Mouse (Mus musculus) adrenal gland, postnatal 4 days (tissue): ENCODE measurements around the gene Dlgap1. TPM values are rescaled to one million over a fixed set of nuclear protein-coding genes. Genes with fewer than 3 reads are reported as not detected.

Experiments used
- DNase-seq, 2 experiments: peaks; one replicate each; pipeline ENCODE4 v3.0.0; 2021 to 2022; ENCODE audit warnings: low spot score in 2 of 2, mixed read lengths in 2 of 2
- total RNA-seq, 2 experiments: library from RNA; stranded (reverse); gene quantifications; 2 replicates each; pipeline ENCODE4 v1.2.3; 2021

The Dlgap1 gene
- total RNA-seq, 2 experiments from 2014 or later = 41.0 to 41.5 TPM

GRCm38 (mm10) chr17:70713470-70713869 is 744.6 kb downstream of the Dlgap1 start:
- no peak for DNase-seq

GRCm38 (mm10) chr17:70719684-70720324 is 750.9 kb downstream of the Dlgap1 start:
- DNase-seq = no peak

- DNase-seq = no peak
Observed at GRCm38 (mm10) chr17:70720766-70721165, 751.9 kb downstream of the Dlgap1 start.

- no peak for DNase-seq
Observed at GRCm38 (mm10) chr17:70722146-70722545, 753.3 kb downstream of the Dlgap1 start.

DNA sequence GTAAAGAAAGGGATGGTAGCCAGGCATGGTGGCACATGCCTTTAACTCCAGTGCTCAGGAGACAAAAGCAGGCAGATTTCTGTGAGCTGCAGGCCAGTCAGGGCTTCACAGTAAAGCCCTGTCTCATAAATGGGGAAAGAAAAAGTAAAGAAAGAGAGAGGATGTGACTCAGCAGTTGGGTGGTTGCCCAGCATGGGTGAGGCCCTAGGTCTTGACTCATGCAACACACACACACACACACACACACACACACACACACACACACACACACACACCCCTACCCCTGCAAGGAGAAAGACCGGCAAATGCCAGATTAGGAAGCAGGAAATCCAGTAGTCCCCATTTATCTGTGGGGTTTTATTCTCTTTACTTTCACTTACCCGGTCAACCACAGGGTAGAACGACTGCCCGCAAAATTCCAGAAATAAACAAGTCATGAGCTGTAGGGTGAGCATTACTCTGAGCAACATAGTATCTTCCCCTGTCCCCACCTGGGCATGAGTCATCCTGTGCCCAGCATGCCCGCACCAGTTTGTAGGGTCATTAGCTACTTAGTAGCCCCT is 759.9 kb downstream of the Dlgap1 start:
- DNase-seq = peak; percentile 55 to 72

DNA sequence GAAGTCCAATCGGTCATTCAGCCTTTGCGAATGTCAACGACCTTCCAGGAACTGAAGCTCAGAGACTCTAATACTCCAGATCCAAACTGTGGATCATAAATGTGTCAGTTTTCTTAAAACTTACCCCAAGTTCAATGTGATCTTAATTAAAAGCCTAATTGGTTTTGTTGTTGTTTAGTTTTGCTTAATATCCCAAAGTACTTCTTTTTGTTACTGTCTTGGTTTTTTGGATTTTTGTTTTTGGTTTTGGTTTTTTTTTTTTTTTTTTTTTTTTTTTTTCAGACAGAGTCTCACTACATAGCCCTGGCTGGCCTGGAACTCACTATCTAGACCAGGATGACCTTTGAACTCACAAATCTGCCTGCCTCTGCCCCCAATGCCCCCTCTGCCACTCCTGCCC is 765.9 kb downstream of the Dlgap1 start:
- no peak for DNase-seq

DNA sequence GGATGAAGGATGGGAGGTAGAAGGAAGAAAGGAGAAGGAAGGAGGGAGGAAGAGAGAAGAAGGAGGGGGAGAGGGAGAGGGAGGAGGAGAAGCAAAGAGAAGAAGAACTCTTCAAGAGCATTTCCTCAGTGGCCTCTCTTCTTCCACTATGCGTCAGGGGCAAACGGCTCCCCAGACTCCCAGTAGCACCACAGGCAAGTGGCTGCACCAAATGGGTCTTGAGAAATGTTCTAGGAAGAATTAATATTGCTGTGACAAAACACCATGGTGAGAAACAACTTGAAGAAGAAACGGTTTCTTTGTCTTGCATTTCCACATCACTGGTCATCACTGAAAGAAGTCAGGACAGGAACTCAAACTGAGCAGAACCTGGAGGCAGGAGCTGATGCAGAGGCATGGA is 766.5 kb downstream of the Dlgap1 start:
- DNase-seq = no peak

DNA sequence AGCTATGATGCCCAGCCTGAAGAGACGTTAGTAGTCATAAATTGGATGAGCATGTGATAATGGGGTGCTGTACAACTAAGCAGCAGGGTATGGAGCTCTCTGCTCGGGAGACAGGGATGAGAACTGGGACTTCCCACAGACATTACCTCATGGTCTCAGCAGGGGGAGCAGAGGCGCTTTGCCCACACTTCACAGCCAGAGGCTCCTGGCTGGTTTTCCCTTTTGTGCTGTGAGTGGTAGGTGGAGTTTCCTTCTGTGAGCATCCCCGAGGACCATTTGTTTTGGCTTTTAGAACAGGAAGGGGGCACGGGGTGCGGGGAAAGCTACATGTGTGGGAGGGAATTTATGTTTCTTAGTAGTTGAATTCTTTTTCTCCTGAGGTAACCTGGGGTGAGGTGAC is 768.6 kb downstream of the Dlgap1 start:
- peak in 1 of 2 experiments; percentile 21 for DNase-seq

DNA sequence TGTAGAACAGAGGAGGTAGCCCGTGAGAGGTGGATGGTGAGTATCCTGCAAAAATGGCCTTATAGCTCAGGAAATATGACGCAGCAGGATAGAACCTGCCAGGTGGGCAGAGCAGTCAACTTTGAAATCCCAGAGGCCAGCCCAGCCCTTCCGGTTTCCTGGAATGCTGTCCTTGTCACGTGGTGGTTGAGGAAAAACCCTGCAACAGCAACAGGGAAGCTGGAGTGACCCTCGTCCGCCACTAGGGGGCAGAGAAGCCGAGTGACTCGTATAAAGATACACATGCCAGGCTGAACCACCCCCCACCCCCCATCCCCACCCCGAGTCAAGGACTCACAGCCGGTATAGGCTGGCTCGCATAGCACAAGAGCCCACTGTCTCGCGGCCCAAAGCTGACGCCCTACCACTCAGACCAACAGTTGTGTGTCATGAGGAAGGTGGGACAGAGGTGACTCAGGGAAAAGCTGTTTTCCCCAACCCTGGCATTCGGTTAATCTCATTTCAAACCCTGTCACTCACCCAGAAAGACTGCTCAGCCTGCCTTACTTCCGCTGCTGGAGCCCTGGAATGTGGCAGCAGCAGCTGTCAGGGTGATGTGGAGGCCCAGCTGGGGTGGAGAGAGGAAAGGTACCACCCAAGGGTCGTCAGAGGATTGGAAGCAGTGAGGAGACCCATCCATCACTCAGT is 769.4 kb downstream of the Dlgap1 start:
- peak; percentile 65 to 83 for DNase-seq

DNA sequence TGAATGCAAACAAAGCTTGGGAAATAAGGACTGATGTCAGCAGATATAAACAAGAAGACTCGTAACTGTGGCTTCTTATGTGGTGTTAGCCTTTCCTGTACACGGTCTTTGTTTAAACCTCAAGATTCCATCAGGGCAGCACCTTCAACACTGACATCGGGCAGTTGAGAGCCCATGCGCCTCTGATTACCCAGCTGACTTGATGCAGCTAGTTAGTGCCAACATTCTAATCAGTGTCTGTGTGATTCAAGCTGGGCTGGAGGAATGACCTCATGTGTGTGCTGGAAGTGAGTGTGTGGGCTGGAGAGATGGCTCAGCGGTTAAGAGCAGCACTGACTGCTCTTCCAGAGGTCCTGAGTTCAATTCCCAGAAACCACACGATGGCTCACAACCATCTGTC is 770.5 kb downstream of the Dlgap1 start:
- no peak for DNase-seq

DNA sequence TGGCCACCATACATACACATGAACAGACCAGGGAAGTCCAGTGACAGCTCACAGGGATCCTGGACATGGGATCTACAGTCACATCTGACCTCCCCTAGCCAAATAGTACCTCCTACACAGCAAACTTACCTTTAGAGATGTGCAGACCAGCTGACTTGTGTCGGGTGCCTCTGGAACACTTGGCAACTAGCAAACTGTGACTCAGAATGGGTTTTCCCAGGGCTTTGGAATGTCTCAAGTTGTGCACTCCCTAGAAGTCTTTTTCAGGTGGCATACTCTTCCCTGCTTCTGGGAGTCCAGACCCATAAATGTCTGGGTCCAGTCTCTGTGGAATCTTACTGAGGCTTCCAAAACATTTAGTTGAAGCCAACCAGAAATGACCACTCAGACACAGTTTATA is 772.8 kb downstream of the Dlgap1 start:
- DNase-seq = no peak

- DNase-seq = no peak
Observed at GRCm38 (mm10) chr17:70744570-70745153, 775.8 kb downstream of the Dlgap1 start.

DNA sequence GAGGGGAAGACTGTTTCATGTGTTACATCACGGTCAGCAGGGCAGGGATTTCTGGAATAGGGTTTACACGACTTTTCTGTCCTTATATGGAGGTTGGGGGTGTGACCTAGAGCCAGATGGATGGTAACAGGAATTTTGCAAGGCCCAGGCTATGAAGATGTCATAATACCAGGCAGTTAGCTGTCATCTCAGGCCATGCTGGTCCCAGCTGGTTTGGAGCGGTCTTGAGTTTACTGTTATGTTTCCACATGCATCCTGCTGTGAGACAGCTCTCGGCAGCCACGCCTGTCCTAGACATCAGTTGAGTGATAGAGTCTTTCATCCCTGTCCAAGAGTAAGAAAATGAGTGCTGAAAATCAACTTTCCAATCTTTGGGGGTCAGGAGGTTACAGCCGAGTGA is 776.5 kb downstream of the Dlgap1 start:
- DNase-seq = no peak

DNA sequence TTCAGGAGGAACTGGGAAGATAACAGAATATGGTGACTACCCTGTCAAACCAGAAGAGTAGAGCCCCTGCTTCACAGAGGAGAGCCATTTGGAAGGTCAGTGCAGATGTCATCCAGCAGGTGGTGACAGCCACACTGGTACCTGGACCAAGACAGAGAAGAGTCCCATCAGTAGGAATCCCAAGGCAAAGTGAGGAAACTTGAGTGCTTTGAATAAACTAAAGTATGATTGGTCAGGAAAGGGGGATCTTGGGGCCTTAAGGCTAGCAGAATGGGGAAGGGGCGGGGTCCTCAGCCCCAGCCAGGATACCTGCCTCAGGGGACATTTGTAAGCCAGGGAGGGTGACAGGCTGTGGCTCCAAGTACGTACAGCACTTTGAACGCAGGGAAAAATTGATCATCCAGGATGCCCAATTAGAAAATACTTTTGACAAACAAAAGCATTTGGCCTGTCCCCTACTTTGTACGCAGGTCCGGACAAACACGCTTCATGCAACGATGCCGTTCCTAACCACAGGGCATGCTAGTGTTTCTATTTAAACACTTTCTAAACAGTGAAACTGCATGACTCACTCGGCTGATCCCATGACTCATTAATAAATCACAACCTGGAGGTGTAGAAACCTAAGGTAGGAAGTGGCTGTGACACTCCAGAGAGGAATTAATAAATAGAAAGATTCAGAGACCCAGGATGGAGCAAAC is 777.7 kb downstream of the Dlgap1 start:
- DNase-seq = no peak

DNA sequence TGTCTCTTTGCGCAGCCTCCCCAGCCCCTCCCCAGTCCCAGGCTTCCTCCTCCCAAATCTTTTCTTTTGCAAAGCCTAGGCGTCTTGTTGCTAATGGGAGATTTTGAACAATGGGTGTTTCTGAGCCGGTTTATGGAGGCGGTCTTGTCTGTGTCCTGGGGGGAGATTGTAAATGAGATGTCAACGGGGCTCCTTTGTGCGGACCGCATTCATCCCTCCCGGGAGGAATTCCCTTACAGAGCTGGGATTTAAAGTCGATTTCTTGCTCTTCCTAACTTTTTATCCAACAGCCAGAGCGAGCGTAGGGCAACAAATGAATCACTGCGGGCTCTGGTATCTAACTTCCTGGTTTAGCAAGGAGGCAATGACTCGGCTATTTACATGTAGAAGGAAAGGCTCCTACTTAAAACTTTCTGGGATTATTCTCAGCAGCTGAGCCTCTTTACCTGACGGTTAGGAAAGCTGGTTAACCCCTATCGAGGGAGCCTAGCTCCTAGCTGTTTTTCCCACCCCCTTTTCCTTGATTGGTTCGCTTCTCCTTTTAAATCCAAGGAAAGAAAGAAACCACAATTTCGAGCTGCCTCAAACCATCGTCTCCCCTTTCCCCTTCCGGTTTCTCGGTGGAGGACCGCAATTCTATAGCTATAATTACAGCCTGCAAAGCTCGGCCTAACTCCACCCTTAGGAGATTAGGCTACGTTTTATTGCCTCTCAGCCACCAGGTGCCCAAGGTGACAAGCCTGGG is 779.0 kb downstream of the Dlgap1 start:
- no peak for DNase-seq

DNA sequence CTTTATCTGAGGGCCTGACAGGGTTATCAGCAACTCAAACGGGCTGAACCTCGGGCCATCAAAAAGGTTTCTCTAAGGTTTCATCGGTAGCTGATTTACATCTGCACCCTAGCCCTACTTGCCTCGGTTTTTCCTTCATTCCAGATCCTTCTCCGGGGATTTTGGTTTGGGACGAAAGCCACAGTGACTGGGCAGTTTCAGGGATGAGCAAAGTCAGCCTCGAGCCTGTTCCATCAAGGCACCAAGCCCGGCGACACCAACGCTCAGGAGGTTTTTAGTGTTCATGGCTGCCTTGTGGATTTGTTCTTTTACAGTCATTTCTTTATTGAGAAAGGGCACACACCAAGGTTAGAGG is 779.6 kb downstream of the Dlgap1 start:
- DNase-seq = no peak

GRCm38 (mm10) chr17:70748964-70749650 is 780.2 kb downstream of the Dlgap1 start:
- no peak for DNase-seq

- DNase-seq = no peak
Observed at GRCm38 (mm10) chr17:70750236-70751160, 781.6 kb downstream of the Dlgap1 start.

- no peak for DNase-seq
Observed at GRCm38 (mm10) chr17:70751161-70751651, 782.3 kb downstream of the Dlgap1 start.
